Mouse (Mus musculus) embryonic stem cell, embryonic (primary cell): ENCODE measurements around the gene Fbxl18.

Experiments
- CTCF ChIA-PET, 4 experiments: fragments of 300-600 bp in 2 of 4; fragments of 350-600 bp in 2 of 4; sonication (Branson Sonifier 250); formaldehyde crosslinking; loops; one replicate each; lab custom pipeline; 2022; ENCODE audit warnings: inconsistent platforms in 2 of 4; lab: Charles Lee
- POLR2A ChIA-PET, 4 experiments: fragments of 300-600 bp in 2 of 4; fragments of 350-600 bp in 2 of 4; sonication (Branson Sonifier 250); formaldehyde crosslinking; loops; one replicate each; lab custom pipeline; 2022; ENCODE audit warnings: antibody characterized with exemption in 4 of 4, inconsistent platforms in 1 of 4; lab: Charles Lee

Fbxl18 gene

GRCm38 (mm10) chr5:142877337-142878280, 17.6 kb downstream of the Fbxl18 start:
- CTCF ChIA-PET = interaction anchor here (0.6 to 7.1 kb wide), 48 partner anchors 9 to 375 kb away, joined by 3 to 100 read pairs (median 3); partner anchors contain the start of genes Actb (in 2 of the 4) and Fbxl18 (in 1 of the 4)
- POLR2A ChIA-PET = interaction anchor here (0.6 to 46.2 kb wide), 11 partner anchors 9 to 153 kb away, joined by 3 to 2066 read pairs (median 3); partner anchors contain the start of genes Actb (in 3 of the 4) and Fbxl18 (in 1 of the 4)

GRCm38 (mm10) chr5:142876896-142877295, 18.3 kb downstream of the Fbxl18 start:
- POLR2A ChIA-PET = interaction anchor here (0.6 to 46.2 kb wide), 8 partner anchors 10 to 42 kb away, joined by 3 to 2066 read pairs (median 4); partner anchors contain the start of genes Actb (in 3 of the 4) and Fbxl18 (in 1 of the 4)
- CTCF ChIA-PET = interaction anchor here (0.6 to 7.1 kb wide), 38 partner anchors 8 to 375 kb away, joined by 3 to 100 read pairs (median 4); partner anchors contain the start of genes Actb (in 2 of the 4) and Fbxl18 (in 1 of the 4)

GRCm38 (mm10) chr5:142875513-142875905, 19.7 kb downstream of the Fbxl18 start:
- ChIA-PET CTCF (interaction anchor here in 1 of 4 experiments (2.1 kb wide), 1 partner anchor 157 kb away, joined by 6 read pairs; no protein-coding TSS in a partner anchor), POLR2A (interaction anchor here in 1 of 4 experiments (46.2 kb wide), 1 partner anchor 41 kb away, joined by 2066 read pairs; the partner anchor contains the start of genes Actb and Fbxl18)

- CTCF ChIA-PET = interaction anchor here in 2 of 4 experiments (1.1 to 2.1 kb wide), 2 partner anchors 157 kb away, joined by 3 to 6 read pairs; no protein-coding TSS in a partner anchor
- POLR2A ChIA-PET = interaction anchor here in 1 of 4 experiments (0.6 to 46.2 kb wide), 4 partner anchors 18 to 395 kb away, joined by 3 to 2066 read pairs (median 4); partner anchors contain the start of genes Actb and Fbxl18
Observed at GRCm38 (mm10) chr5:142874791-142875512, 20.3 kb downstream of the Fbxl18 start.

- ChIA-PET CTCF (interaction anchor here in 3 of 4 experiments (0.5 to 1.1 kb wide), 6 partner anchors 19 to 236 kb away, joined by 3 to 7 read pairs (median 3); no protein-coding TSS in a partner anchor), POLR2A (interaction anchor here in 2 of 4 experiments (0.9 to 46.2 kb wide), 4 partner anchors 13 to 43 kb away, joined by 3 to 2066 read pairs (median 6); partner anchors contain the start of genes Actb (in 1 of the 2) and Fbxl18 (in 1 of the 2))
Observed at GRCm38 (mm10) chr5:142873718-142874117, 21.5 kb downstream of the Fbxl18 start.

- CTCF ChIA-PET = interaction anchor here (0.5 to 2.2 kb wide), 13 partner anchors 15 to 323 kb away, joined by 3 to 7 read pairs (median 4); partner anchors contain the start of gene Fbxl18 (in 1 of the 4)
- POLR2A ChIA-PET = interaction anchor here in 3 of 4 experiments (0.6 to 46.2 kb wide), 19 partner anchors 9 to 244 kb away, joined by 3 to 2066 read pairs (median 4); partner anchors contain the start of genes Actb (in 3 of the 3), Fbxl18 (in 2 of the 3) and Wipi2 (in 1 of the 3)
Observed at GRCm38 (mm10) chr5:142871765-142872164, 23.5 kb downstream of the Fbxl18 start.

- POLR2A ChIA-PET = no interaction called here
- CTCF ChIA-PET = no interaction called here
Observed at GRCm38 (mm10) chr5:142869463-142869862, 25.8 kb downstream of the Fbxl18 start.

GRCm38 (mm10) chr5:142857763-142858229, 37.4 kb downstream of the Fbxl18 start:
- CTCF ChIA-PET = interaction anchor here in 2 of 4 experiments (0.7 to 4.7 kb wide), 7 partner anchors 14 to 379 kb away, joined by 3 to 22 read pairs (median 4); no protein-coding TSS in a partner anchor
- POLR2A ChIA-PET = interaction anchor here (0.5 to 2.4 kb wide), 5 partner anchors 48 to 624 kb away, joined by 3 to 7 read pairs (median 5); partner anchors contain the start of genes Actb (in 1 of the 4) and Rbak (in 1 of the 4)

- ChIA-PET CTCF (interaction anchor here (0.5 to 4.7 kb wide), 49 partner anchors 8 to 561 kb away, joined by 3 to 23 read pairs (median 3); partner anchors contain the start of genes Actb (in 1 of the 4), Rbak (in 1 of the 4) and Spdye4b (in 1 of the 4)), POLR2A (interaction anchor here in 2 of 4 experiments (0.7 to 2.4 kb wide), 7 partner anchors 18 to 79 kb away, joined by 3 to 5 read pairs (median 3); no protein-coding TSS in a partner anchor)
Observed at GRCm38 (mm10) chr5:142856408-142856807, 38.8 kb downstream of the Fbxl18 start.

GRCm38 (mm10) chr5:142854877-142855276, 40.3 kb downstream of the Fbxl18 start:
- POLR2A ChIA-PET = interaction anchor here (0.5 to 1.5 kb wide), 14 partner anchors 17 to 226 kb away, joined by 3 to 5 read pairs (median 3); partner anchors contain the start of gene Actb (in 1 of the 4)
- CTCF ChIA-PET = interaction anchor here (0.6 to 4.7 kb wide), 80 partner anchors 9 to 1048 kb away, joined by 3 to 23 read pairs (median 4); partner anchors contain the start of genes Actb (in 1 of the 4), Radil (in 1 of the 4) and Slc29a4 (in 1 of the 4)

GRCm38 (mm10) chr5:142853585-142853984, 41.6 kb downstream of the Fbxl18 start:
- POLR2A ChIA-PET = interaction anchor here (0.6 to 3.0 kb wide), 11 partner anchors 9 to 422 kb away, joined by 3 to 9 read pairs (median 4); partner anchors contain the start of gene Actb (in 2 of the 4)
- CTCF ChIA-PET = interaction anchor here (0.5 to 4.7 kb wide), 26 partner anchors 9 to 295 kb away, joined by 3 to 22 read pairs (median 4); partner anchors contain the start of gene Actb (in 1 of the 4)

- ChIA-PET POLR2A (interaction anchor here in 3 of 4 experiments (0.5 to 3.0 kb wide), 16 partner anchors 15 to 451 kb away, joined by 3 to 9 read pairs (median 3); partner anchors contain the start of genes Actb (in 1 of the 3) and Fbxl18 (in 1 of the 3)), CTCF (interaction anchor here (0.5 to 1.3 kb wide), 10 partner anchors 9 to 346 kb away, joined by 3 to 5 read pairs (median 4); no protein-coding TSS in a partner anchor)
Observed at GRCm38 (mm10) chr5:142851681-142852049, 43.6 kb downstream of the Fbxl18 start.

GRCm38 (mm10) chr5:142850916-142851680, 44.1 kb downstream of the Fbxl18 start:
- ChIA-PET POLR2A (interaction anchor here in 3 of 4 experiments (0.6 to 3.0 kb wide), 11 partner anchors 30 to 451 kb away, joined by 3 to 9 read pairs (median 3); partner anchors contain the start of genes Actb (in 1 of the 3) and Fbxl18 (in 1 of the 3)), CTCF (interaction anchor here in 3 of 4 experiments (0.5 to 1.3 kb wide), 8 partner anchors 8 to 231 kb away, joined by 3 to 5 read pairs (median 3); no protein-coding TSS in a partner anchor)

- POLR2A ChIA-PET = interaction anchor here in 2 of 4 experiments (1.0 to 1.8 kb wide), 2 partner anchors 29 to 113 kb away, joined by 3 to 6 read pairs; no protein-coding TSS in a partner anchor
Observed at GRCm38 (mm10) chr5:142850476-142850875, 44.7 kb downstream of the Fbxl18 start.

GRCm38 (mm10) chr5:142848911-142849310, 46.3 kb downstream of the Fbxl18 start:
- CTCF ChIA-PET = interaction anchor here in 2 of 4 experiments (0.6 to 1.7 kb wide), 5 partner anchors 8 to 131 kb away, joined by 3 to 6 read pairs (median 4); no protein-coding TSS in a partner anchor
- POLR2A ChIA-PET = interaction anchor here in 2 of 4 experiments (0.5 to 1.9 kb wide), 7 partner anchors 26 to 121 kb away, joined by 3 to 10 read pairs (median 3); no protein-coding TSS in a partner anchor

More at GRCm38 (mm10) chr5:142850476-142850875, 44.7 kb downstream of the Fbxl18 start:
- CTCF ChIA-PET = no interaction called here
